ENCODE assay signal across 15 mouse cellular contexts in the genomic region with DNA sequence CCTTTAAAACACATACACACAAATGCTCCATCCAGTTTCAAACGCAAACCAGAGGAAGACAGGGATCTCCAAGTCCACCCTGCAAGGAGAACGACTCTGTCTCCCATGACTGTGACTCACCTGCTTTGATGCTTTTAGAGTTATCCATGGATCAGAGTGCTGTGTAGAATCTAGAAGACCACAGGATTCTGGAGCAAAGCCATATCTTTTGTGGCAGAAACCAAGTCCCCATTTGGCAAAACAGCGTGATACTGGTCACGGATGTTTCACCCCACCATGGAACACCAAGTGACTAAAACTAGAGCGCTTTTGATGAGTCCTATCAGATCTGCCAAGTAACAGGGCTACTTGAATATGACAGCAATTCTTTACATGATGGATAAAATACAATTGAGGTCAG.
"Had no signal": no experiment of that assay in that cellular context is flagged by ENCODE, and none has a peak within 500 bp of the region (broad histone marks: within the 10 kb centered on the region; RNA-seq: fewer than 3 reads in every experiment).

No protein-coding gene starts in this region.

- H3K36me3 ChIP-seq: limb, embryonic 12.5 days; midbrain, embryonic 10.5 days; midbrain, embryonic 15.5 days; neural tube, embryonic 13.5 days; stomach, embryonic 15.5 days had no signal

- H3K9ac ChIP-seq: limb, embryonic 12.5 days; liver, embryonic 14.5 days; midbrain, embryonic 15.5 days; neural tube, embryonic 13.5 days; stomach, embryonic 15.5 days had no signal

- H3K4me1 ChIP-seq: limb, embryonic 12.5 days; midbrain, embryonic 10.5 days; midbrain, embryonic 15.5 days; neural tube, embryonic 13.5 days; stomach, embryonic 15.5 days had no signal

- H3K4me3 ChIP-seq: limb, embryonic 12.5 days; midbrain, embryonic 10.5 days; midbrain, embryonic 15.5 days; neural tube, embryonic 13.5 days; stomach, embryonic 15.5 days had no signal

- H3K27me3 ChIP-seq: limb, embryonic 12.5 days; midbrain, embryonic 15.5 days; neural tube, embryonic 13.5 days; stomach, embryonic 15.5 days had no signal

- H3K27ac ChIP-seq: limb, embryonic 12.5 days; liver, embryonic 14.5 days; midbrain, embryonic 10.5 days; midbrain, embryonic 15.5 days; neural tube, embryonic 13.5 days; stomach, embryonic 15.5 days had no signal

- DNase-seq: kidney, postnatal 10 days; lung, adult 2 months; lung, postnatal 4 days; retina, postnatal 1 day; right cerebral cortex, postnatal 4 days; spleen, adult 18-20 months; thymus, adult 2 months; thymus, postnatal 25 days had no signal

- H3K9me3 ChIP-seq: limb, embryonic 12.5 days; midbrain, embryonic 10.5 days; midbrain, embryonic 15.5 days; neural tube, embryonic 13.5 days; stomach, embryonic 15.5 days had no signal

- H3K4me2 ChIP-seq: limb, embryonic 12.5 days; midbrain, embryonic 15.5 days; neural tube, embryonic 13.5 days; stomach, embryonic 15.5 days had no signal

- ATAC-seq: lung, postnatal 0 days; midbrain, embryonic 15.5 days had no signal
